Mouse (Mus musculus) MEL (cell line): Measurements from ENCODE around the gene Crygc. TPM values are rescaled to one million over a fixed set of nuclear protein-coding genes. Genes with fewer than 3 reads are reported as not detected.
"Not testable (repeated sequence)": the region's sequence is repeated elsewhere in the genome, so short reads cannot be mapped to it uniquely, and the experiment has no call there.

Source experiments
- DNase-seq: peaks from one replicate; pipeline ENCODE4 v3.0.0; 2011; ENCODE audit warnings: low read depth, low spot score
- H3K27ac ChIP-seq: 2 replicates; pipeline ENCODE4 v1.5.1; 2012; ENCODE audit warnings: low read depth, mild to moderate bottlenecking, control low read depth, low read length, moderate library complexity; ENCODE audit not compliant: control insufficient read depth
- H3K27me3 ChIP-seq, 2 experiments: fragments of 150-350 bp in 1 of 2; sonication (generic) in 1 of 2; 2 replicates each; pipeline ENCODE4 v1.6.1; 2012; ENCODE audit warnings: low read length in 2 of 2, mild to moderate bottlenecking in 2 of 2, improper control_type of control experiment in 1 of 2, moderate library complexity in 1 of 2; ENCODE audit not compliant: insufficient read depth in 2 of 2, control insufficient read depth in 1 of 2
- H3K36me3 ChIP-seq, 2 experiments: 2 replicates each; pipeline ENCODE4 v1.6.1; 2012 to 2014; ENCODE audit warnings: low read length in 2 of 2, improper control_type of control experiment in 1 of 2, inconsistent platforms in 1 of 2, mild to moderate bottlenecking in 1 of 2; ENCODE audit not compliant: insufficient read depth in 2 of 2, control insufficient read depth in 1 of 2
- H3K4me1 ChIP-seq, 2 experiments: fragments of 150-350 bp in 1 of 2; sonication (generic) in 1 of 2; 2 replicates each; pipeline ENCODE4 v1.6.1; 2012; ENCODE audit warnings: low read length in 2 of 2, improper control_type of control experiment in 1 of 2, mild to moderate bottlenecking in 1 of 2; ENCODE audit not compliant: insufficient read depth in 2 of 2, control insufficient read depth in 1 of 2
- H3K4me3 ChIP-seq, 2 experiments: fragments of 150-350 bp in 1 of 2; sonication (generic) in 1 of 2; 2 replicates each; pipeline ENCODE4 v1.5.1; 2012; ENCODE audit warnings: low read depth in 2 of 2, low read length in 2 of 2, mild to moderate bottlenecking in 2 of 2, moderate library complexity in 2 of 2, control low read depth in 1 of 2, improper control_type of control experiment in 1 of 2; ENCODE audit not compliant: control insufficient read depth in 1 of 2, insufficient read depth in 1 of 2
- H3K79me2 ChIP-seq: 2 replicates; pipeline ENCODE4 v1.6.1; 2012; ENCODE audit warnings: mild to moderate bottlenecking, low read length, moderate library complexity; ENCODE audit not compliant: control insufficient read depth, poor library complexity, insufficient read depth
- H3K9ac ChIP-seq: 2 replicates; pipeline ENCODE4 v1.6.1; 2012; ENCODE audit warnings: low read depth, mild to moderate bottlenecking, control low read depth, low read length, moderate library complexity; ENCODE audit not compliant: control insufficient read depth, poor library complexity, severe bottlenecking
- H3K9me3 ChIP-seq: fragments of 150-350 bp; sonication (generic); replicated peaks from 2 replicates; pipeline ENCODE4 v1.6.1; 2012; ENCODE audit warnings: mild to moderate bottlenecking, low read length, improper control_type of control experiment, moderate library complexity; ENCODE audit not compliant: insufficient read depth
- CHD1 ChIP-seq: IDR thresholded peaks from 2 replicates; pipeline ENCODE4 v1.6.1; 2012; ENCODE audit warnings: low read depth, mild to moderate bottlenecking, inconsistent platforms, low read length, improper control_type of control experiment
- CTCF ChIP-seq, 3 experiments: IDR thresholded peaks in 2 of 3; conservative IDR thresholded peaks in 1 of 3; 2 replicates each; pipeline ENCODE4 v1.5.1; 2011 to 2012; ENCODE audit warnings: low read length in 3 of 3, low read depth in 2 of 3, mild to moderate bottlenecking in 2 of 3, improper control_type of control experiment in 1 of 3, inconsistent platforms in 1 of 3, mixed read lengths in 1 of 3, moderate library complexity in 1 of 3; ENCODE audit not compliant: control insufficient read depth in 1 of 3, insufficient read depth in 1 of 3, poor library complexity in 1 of 3, severe bottlenecking in 1 of 3
- ELF1 ChIP-seq: IDR thresholded peaks from 2 replicates; pipeline ENCODE4 v1.6.1; 2014; ENCODE audit warnings: low read depth, mild to moderate bottlenecking, inconsistent platforms, low read length, improper control_type of control experiment, moderate library complexity
- GATA1 ChIP-seq: IDR thresholded peaks from 2 replicates; pipeline ENCODE4 v1.6.1; 2011; ENCODE audit warnings: low read depth, low read length, improper control_type of control experiment
- HCFC1 ChIP-seq: IDR thresholded peaks from 2 replicates; pipeline ENCODE4 v1.6.1; 2012; ENCODE audit warnings: low read depth, mild to moderate bottlenecking, inconsistent platforms, low read length, improper control_type of control experiment, moderate library complexity
- KAT2A ChIP-seq: conservative IDR thresholded peaks from 2 replicates; pipeline ENCODE4 v1.6.1; 2012; ENCODE audit warnings: low read depth, low read length, improper control_type of control experiment, inconsistent platforms
- MAX ChIP-seq: IDR thresholded peaks from 2 replicates; pipeline ENCODE4 v1.6.1; 2011; ENCODE audit warnings: low read length, improper control_type of control experiment
- MAZ ChIP-seq: IDR thresholded peaks from 2 replicates; pipeline ENCODE4 v1.6.1; 2012; ENCODE audit warnings: low read depth, mild to moderate bottlenecking, inconsistent platforms, low read length, improper control_type of control experiment
- MEF2A ChIP-seq: IDR thresholded peaks from 2 replicates; pipeline ENCODE4 v1.6.1; 2014; ENCODE audit warnings: low read depth, mild to moderate bottlenecking, inconsistent platforms, low read length, improper control_type of control experiment; ENCODE audit not compliant: poor library complexity, insufficient replicate concordance, severe bottlenecking; ENCODE audit errors: extremely low read depth
- MXI1 ChIP-seq: IDR thresholded peaks from 2 replicates; pipeline ENCODE4 v1.6.1; 2011; ENCODE audit warnings: mild to moderate bottlenecking, low read depth, low read length, improper control_type of control experiment
- MYC ChIP-seq: IDR thresholded peaks from 2 replicates; pipeline ENCODE4 v1.6.1; 2011; ENCODE audit warnings: low read depth, mild to moderate bottlenecking, low read length, improper control_type of control experiment, moderate library complexity
- POLR2A ChIP-seq, 2 experiments: IDR thresholded peaks; 2 replicates each; pipeline ENCODE4 v1.6.1; 2011 to 2012; ENCODE audit warnings: low read length in 2 of 2, mild to moderate bottlenecking in 2 of 2, control low read depth in 1 of 2, improper control_type of control experiment in 1 of 2, low read depth in 1 of 2, moderate library complexity in 1 of 2; ENCODE audit not compliant: control insufficient read depth in 1 of 2, insufficient read depth in 1 of 2, poor library complexity in 1 of 2
- POLR2AphosphoS2 ChIP-seq: IDR thresholded peaks from 2 replicates; pipeline ENCODE4 v1.6.1; 2011; ENCODE audit warnings: low read length, improper control_type of control experiment
- RCOR1 ChIP-seq: IDR thresholded peaks from 2 replicates; pipeline ENCODE4 v1.6.1; 2012; ENCODE audit warnings: low read depth, mild to moderate bottlenecking, inconsistent platforms, low read length, improper control_type of control experiment
- SIN3A ChIP-seq: IDR thresholded peaks from 2 replicates; pipeline ENCODE4 v1.6.1; 2012; ENCODE audit warnings: low read length, improper control_type of control experiment, inconsistent platforms
- TBP ChIP-seq: IDR thresholded peaks from 2 replicates; pipeline ENCODE4 v1.8.0; 2011; ENCODE audit warnings: low read depth, low read length, improper control_type of control experiment
- TCF12 ChIP-seq: IDR thresholded peaks from 2 replicates; pipeline ENCODE4 v1.6.1; 2014; ENCODE audit warnings: low read depth, mild to moderate bottlenecking, inconsistent platforms, low read length, improper control_type of control experiment, moderate library complexity
- UBTF ChIP-seq: IDR thresholded peaks from 2 replicates; pipeline ENCODE4 v1.6.1; 2012; ENCODE audit warnings: low read depth, mild to moderate bottlenecking, inconsistent platforms, low read length, improper control_type of control experiment, moderate library complexity, borderline replicate concordance; ENCODE audit not compliant: insufficient read depth
- USF2 ChIP-seq, 2 experiments: IDR thresholded peaks; 2 replicates each; pipeline ENCODE4 v1.6.1; 2011 to 2012; ENCODE audit warnings: improper control_type of control experiment in 2 of 2, low read length in 2 of 2, borderline replicate concordance in 1 of 2, inconsistent platforms in 1 of 2, low read depth in 1 of 2, mild to moderate bottlenecking in 1 of 2; ENCODE audit not compliant: insufficient read depth in 1 of 2
- ZC3H11A ChIP-seq: IDR thresholded peaks from 2 replicates; pipeline ENCODE4 v1.6.1; 2012; ENCODE audit warnings: low read depth, mild to moderate bottlenecking, inconsistent platforms, low read length, improper control_type of control experiment
- ZKSCAN1 ChIP-seq: IDR thresholded peaks from 2 replicates; pipeline ENCODE4 v1.6.1; 2012; ENCODE audit warnings: low read depth, mild to moderate bottlenecking, inconsistent platforms, low read length, improper control_type of control experiment, moderate library complexity
- polyA plus RNA-seq, 2 experiments: library from polyadenylated mRNA; stranded (reverse) in 1 of 2; unstranded in 1 of 2; fragments of >175 nt in 1 of 2; fragments of >200 nt in 1 of 2; gene quantifications; 2 replicates each; pipeline versions ENCODE4 v1.2.1 to v1.2.4; 2012; ENCODE audit warnings: low replicate concordance in 2 of 2, low read depth in 1 of 2; ENCODE audit not compliant: insufficient read length in 2 of 2, insufficient read depth in 1 of 2, missing spikeins in 1 of 2
- total RNA-seq: library from RNA; depleted of rRNA; stranded (reverse); fragments of 300-350 nt; gene quantifications from 2 replicates; pipeline ENCODE4 v1.2.3, GENCODE M21; 2012

Gene Crygc
- total and polyA plus RNA-seq, 3 experiments = not detected

- TF ChIP-seq ZKSCAN1 (no peak), MXI1 (no peak), MAZ (no peak), MYC (no peak), CTCF (IDR thresholded peaks at IDR 0.05 in 2 of 3, conservative IDR thresholded peaks at IDR 0.05 in 1 of 3; ENCODE audit: control insufficient read depth in 1 of 3, insufficient read depth in 1 of 3, low read depth in 2 of 3, low read length in 3 of 3, poor library complexity in 1 of 3, severe bottlenecking in 1 of 3) (no peak), TCF12 (no peak), SIN3A (no peak), ELF1 (no peak), MEF2A (no peak), POLR2AphosphoS2 (no peak), USF2 (IDR thresholded peaks at IDR 0.05; ENCODE audit: borderline replicate concordance in 1 of 2, insufficient read depth in 1 of 2, low read depth in 1 of 2, low read length in 2 of 2) (no peak), UBTF (no peak), KAT2A (no peak), HCFC1 (no peak), ZC3H11A (no peak)
- H3K79me2 ChIP-seq = no peaks in the 10 kb centered on the region
Measured at GRCm38 (mm10) chr1:65052140-65052539, 21.3 kb downstream of the Crygc start.

GRCm38 (mm10) chr1:65051696-65052095 lies 21.8 kb downstream of the Crygc start:
- Histone ChIP-seq H3K4me1 (no peaks in the 10 kb centered on the region), H3K27ac (no peak overlapping the region), H3K9me3 (no peaks in the 10 kb centered on the region), H3K27me3 (no peaks in the 10 kb centered on the region), H3K4me3 (no peak overlapping the region), H3K36me3 (no peaks in the 10 kb centered on the region), H3K9ac (no peak overlapping the region), H3K79me2 (no peaks in the 10 kb centered on the region)
- TF ChIP-seq CHD1 (no peak), POLR2AphosphoS2 (no peak), POLR2A (IDR thresholded peaks at IDR 0.05; ENCODE audit: control insufficient read depth in 1 of 2, insufficient read depth in 1 of 2, low read depth in 1 of 2, low read length in 2 of 2, poor library complexity in 1 of 2) (no peak), GATA1 (no peak), MAX (no peak), RCOR1 (no peak), ELF1 (no peak), TBP (no peak)
- no peak for DNase-seq

More at GRCm38 (mm10) chr1:65052140-65052539, 21.3 kb downstream of the Crygc start:
- no peak overlapping the region for H3K9ac ChIP-seq
- H3K27ac ChIP-seq = no peak overlapping the region
- H3K27me3 ChIP-seq = no peaks in the 10 kb centered on the region
- no peak overlapping the region for H3K4me3 ChIP-seq
- H3K4me1 ChIP-seq = no peaks in the 10 kb centered on the region
- H3K9me3 ChIP-seq = no peaks in the 10 kb centered on the region
- DNase-seq = no peak
- no peaks in the 10 kb centered on the region for H3K36me3 ChIP-seq

GRCm38 (mm10) chr1:65050952-65051351 lies 22.5 kb downstream of the Crygc start, which contains the start of gene Cryge:
Gene Cryge (minus strand): TSS chr1:65051149.
- not testable (repeated sequence) for H3K79me2 ChIP-seq, DNase-seq, H3K36me3 ChIP-seq, H3K9ac ChIP-seq, H3K27ac ChIP-seq, H3K27me3 ChIP-seq, H3K4me3 ChIP-seq, H3K9me3 ChIP-seq, H3K4me1 ChIP-seq
